Mouse (Mus musculus) layer of hippocampus, adult 8-10 months (tissue): Measurements from ENCODE around the gene Nudt16l1. TPM values are rescaled to one million over a fixed set of nuclear protein-coding genes. Genes with fewer than 3 reads are reported as not detected.

Experiments used
- DNase-seq, 2 experiments: peaks; one replicate each; pipeline ENCODE4 v3.0.0; 2022; ENCODE audit warnings: low spot score in 2 of 2
- total RNA-seq, 4 experiments: library from RNA; stranded (reverse); gene quantifications; 2 replicates each; pipeline ENCODE4 v1.2.4; 2022

The Nudt16l1 gene
- 10 to 100 TPM; 75.3 to 81.3 (median 78.2) TPM for total RNA-seq

GRCm38 (mm10) chr16:4938461-4938860, at the start of gene Nudt16l1:
Nudt16l1 (plus strand) TSS chr16:4938761.
- no peak for DNase-seq

GRCm38 (mm10) chr16:4890201-4890709, 48.3 kb upstream of the Nudt16l1 start:
- DNase-seq: no peak

GRCm38 (mm10) chr16:4892171-4892570, 46.4 kb upstream of the Nudt16l1 start:
- DNase-seq: no peak

GRCm38 (mm10) chr16:4894201-4894908, 44.2 kb upstream of the Nudt16l1 start:
- no peak for DNase-seq

GRCm38 (mm10) chr16:4896249-4897027, 42.1 kb upstream of the Nudt16l1 start:
- DNase-seq: no peak

- DNase-seq: no peak
These were observed 41.3 kb upstream of the Nudt16l1 start for GRCm38 (mm10) chr16:4897146-4897730.

- DNase-seq: no peak
These were observed 39.7 kb upstream of the Nudt16l1 start for GRCm38 (mm10) chr16:4898881-4899280.

GRCm38 (mm10) chr16:4899711-4900110, 38.9 kb upstream of the Nudt16l1 start:
- no peak for DNase-seq

GRCm38 (mm10) chr16:4901167-4901566, 37.4 kb upstream of the Nudt16l1 start:
- no peak for DNase-seq

GRCm38 (mm10) chr16:4902390-4902789, 36.2 kb upstream of the Nudt16l1 start:
- no peak for DNase-seq

- no peak for DNase-seq
These were observed 35.0 kb upstream of the Nudt16l1 start for GRCm38 (mm10) chr16:4903491-4904102.

- no peak for DNase-seq
These were observed 33.7 kb upstream of the Nudt16l1 start for GRCm38 (mm10) chr16:4904878-4905277.

- no peak for DNase-seq
These were observed 33.0 kb upstream of the Nudt16l1 start for GRCm38 (mm10) chr16:4905591-4905990.

- DNase-seq: no peak
These were observed 32.0 kb upstream of the Nudt16l1 start for GRCm38 (mm10) chr16:4906559-4906958.

- DNase-seq: no peak
These were observed 31.2 kb upstream of the Nudt16l1 start for GRCm38 (mm10) chr16:4907386-4907785.

- no peak for DNase-seq
These were observed 30.6 kb upstream of the Nudt16l1 start for GRCm38 (mm10) chr16:4907972-4908371.

- DNase-seq: no peak
These were observed 28.8 kb upstream of the Nudt16l1 start for GRCm38 (mm10) chr16:4909745-4910144.

- DNase-seq: no peak
These were observed 27.8 kb upstream of the Nudt16l1 start for GRCm38 (mm10) chr16:4910758-4911157.

GRCm38 (mm10) chr16:4912074-4912648, 26.4 kb upstream of the Nudt16l1 start:
- no peak for DNase-seq

- no peak for DNase-seq
These were observed 25.4 kb upstream of the Nudt16l1 start for GRCm38 (mm10) chr16:4912907-4913782.
